Comparison of ENCODE assay signal across 9 mouse cellular contexts in the genomic region with DNA sequence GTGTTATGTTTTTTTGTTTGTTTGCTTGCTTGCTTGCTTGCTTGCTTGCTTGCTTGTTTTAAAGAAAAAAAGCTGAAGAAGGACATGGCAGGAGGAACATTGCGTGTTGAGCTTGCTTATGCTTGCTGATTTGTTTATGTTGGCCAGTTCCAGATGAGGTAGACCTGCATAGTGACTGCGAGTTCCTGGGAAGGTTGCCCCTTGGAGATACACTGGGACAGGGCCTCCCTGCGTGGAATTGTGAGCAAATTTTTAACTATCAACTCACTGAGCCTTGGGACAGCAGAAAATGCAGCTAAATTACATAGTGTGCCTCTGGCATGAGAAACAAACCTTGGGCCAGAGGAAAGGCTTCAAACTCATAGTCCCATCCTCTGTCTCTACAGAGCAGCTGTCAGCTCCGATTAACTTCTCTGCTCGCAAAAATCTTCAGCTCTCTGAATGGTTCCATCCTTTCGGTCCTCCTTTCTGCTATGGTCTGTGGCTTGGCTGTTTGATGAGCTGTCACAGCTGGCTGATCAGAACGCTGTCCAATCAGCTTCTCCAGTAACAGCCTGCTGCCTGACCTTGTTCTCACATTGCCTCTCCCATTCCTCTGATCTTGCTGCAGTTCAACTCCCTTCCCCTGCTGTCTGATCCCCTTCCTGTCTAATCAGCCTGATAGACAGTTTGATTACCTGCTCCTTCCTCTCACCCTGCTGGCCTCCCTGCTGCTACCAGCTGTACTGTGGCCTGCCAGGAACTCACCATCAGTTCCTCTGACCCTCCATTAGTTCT.
DNase-seq lines count a peak whose midpoint lies in the region; ATAC-seq lines count a peak whose summit lies in the region.
"Had no signal": no experiment of that assay in that cellular context is flagged by ENCODE, and none has a peak within 500 bp of the region (broad histone marks: within the 10 kb centered on the region; RNA-seq: fewer than 3 reads in every experiment).

No protein-coding gene starts in this region.

- H3K9ac ChIP-seq in kidney, embryonic 14.5 days (ENCODE audit: low read depth, low read length), result no peak overlapping the region
- no peak overlapping the region for H3K9ac ChIP-seq in embryonic facial prominence, embryonic 11.5 days (replicated peaks; ENCODE audit: low read length)
- H3K9ac ChIP-seq: liver, embryonic 12.5 days had no signal

- no peak for DNase-seq in kidney, postnatal 25 days
- DNase-seq in embryonic facial prominence, embryonic 11.5 days (ENCODE audit: low spot score), result peak; percentile 59
- peak; percentile 59 to 62 for DNase-seq in kidney, postnatal 4 days
- peak; percentile 39 for DNase-seq in neural tube, embryonic 10.5 days (ENCODE audit: extremely low spot score, low spot score)
- DNase-seq in left cerebral cortex, adult 18-20 months (ENCODE audit: low spot score in 2 of 2), result no peak
- DNase-seq in T-cell, adult 2 months (ENCODE audit: low spot score), result no peak
- DNase-seq in urinary bladder, postnatal 36 days (ENCODE audit: low spot score in 2 of 2), result no peak

- H3K27me3 ChIP-seq in kidney, embryonic 14.5 days (ENCODE audit: control insufficient read depth, insufficient read depth, low read length), result no peaks in the 10 kb centered on the region
- H3K27me3 ChIP-seq in embryonic facial prominence, embryonic 11.5 days (ENCODE audit: control insufficient read depth, insufficient read depth, low read length), result no peaks in the 10 kb centered on the region
- H3K27me3 ChIP-seq: liver, embryonic 12.5 days had no signal

- no peak overlapping the region for H3K4me3 ChIP-seq in kidney, embryonic 14.5 days (ENCODE audit: low read length)
- H3K4me3 ChIP-seq in embryonic facial prominence, embryonic 11.5 days (ENCODE audit: low read depth, low read length), result no peak overlapping the region
- H3K4me3 ChIP-seq: liver, embryonic 12.5 days had no signal

- peak; percentile 100 for ATAC-seq in kidney, embryonic 14.5 days (ENCODE audit: low FRiP score, low TSS enrichment)
- peak; percentile 93 for ATAC-seq in embryonic facial prominence, embryonic 11.5 days (replicated peaks; ENCODE audit: insufficient number of reproducible peaks, low FRiP score, low TSS enrichment, low read depth)
- ATAC-seq: liver, embryonic 12.5 days had no signal

- H3K9me3 ChIP-seq in kidney, embryonic 14.5 days (ENCODE audit: control insufficient read depth, low read length), result no peaks in the 10 kb centered on the region
- H3K9me3 ChIP-seq in embryonic facial prominence, embryonic 11.5 days (replicated peaks; ENCODE audit: control insufficient read depth, low read length), result no peaks in the 10 kb centered on the region
- H3K9me3 ChIP-seq: liver, embryonic 12.5 days had no signal

- WGBS in kidney, embryonic 14.5 days, result 5% methylated on average over 7 of the region's 7 CpGs
- WGBS in embryonic facial prominence, embryonic 11.5 days, result 25% methylated on average over 7 of the region's 7 CpGs

- no peaks in the 10 kb centered on the region for H3K36me3 ChIP-seq in kidney, embryonic 14.5 days (ENCODE audit: control insufficient read depth, insufficient read depth, low read length)
- H3K36me3 ChIP-seq in embryonic facial prominence, embryonic 11.5 days (replicated peaks; ENCODE audit: control insufficient read depth, insufficient read depth, low read depth, low read length), result no peaks in the 10 kb centered on the region
- H3K36me3 ChIP-seq: liver, embryonic 12.5 days had no signal

- H3K27ac ChIP-seq in kidney, embryonic 14.5 days (ENCODE audit: low read depth, low read length), result peak overlapping the region; percentile 52
- H3K27ac ChIP-seq in embryonic facial prominence, embryonic 11.5 days (replicated peaks; ENCODE audit: low read depth, low read length), result no peak overlapping the region
- H3K27ac ChIP-seq: liver, embryonic 12.5 days had no signal

- H3K4me2 ChIP-seq in kidney, embryonic 14.5 days (replicated peaks; ENCODE audit: low read depth, low read length), result 0 out of 2 replicates have a peak overlapping the region, but pooled peaks have one; percentile 10
- H3K4me2 ChIP-seq in embryonic facial prominence, embryonic 11.5 days (ENCODE audit: low read depth, low read length), result no peak overlapping the region
- H3K4me2 ChIP-seq: liver, embryonic 12.5 days had no signal

- H3K4me1 ChIP-seq in kidney, embryonic 14.5 days (ENCODE audit: control insufficient read depth, insufficient read depth, low read length), result 0 out of 2 replicates have a peak, but pooled peaks cover 3% of the 10 kb centered on the region
- H3K4me1 ChIP-seq in embryonic facial prominence, embryonic 11.5 days (ENCODE audit: control insufficient read depth, insufficient read depth, low read length), result no peaks in the 10 kb centered on the region
- H3K4me1 ChIP-seq: liver, embryonic 12.5 days had no signal

Comparison
In these comparisons a context has a peak if more than half of its experiments do, and no peak if none do; other contexts are left out.
1. DNase-seq: peak in embryonic facial prominence, embryonic 11.5 days (single experiment), kidney, postnatal 4 days (2 of 2) and neural tube, embryonic 10.5 days (single experiment); none in kidney, postnatal 25 days (0 of 2), left cerebral cortex, adult 18-20 months (0 of 2), T-cell, adult 2 months (single experiment) and urinary bladder, postnatal 36 days (0 of 2).